Mouse (Mus musculus) ES-E14 (cell line): Measurements from ENCODE around the gene Ankrd37.

ENCODE experiments used
- CHD2 ChIP-seq: IDR thresholded peaks from 2 replicates; pipeline ENCODE4 v1.6.1; 2014; ENCODE audit warnings: mild to moderate bottlenecking, low read depth, low read length, inconsistent platforms
- HCFC1 ChIP-seq: IDR thresholded peaks from 2 replicates; pipeline ENCODE4 v1.6.1; 2012; ENCODE audit warnings: low read length, inconsistent platforms, borderline replicate concordance; ENCODE audit not compliant: insufficient read depth
- MAFK ChIP-seq: IDR thresholded peaks from 2 replicates; pipeline ENCODE4 v1.6.1; 2014; ENCODE audit warnings: mild to moderate bottlenecking, low read depth, low read length, inconsistent platforms; ENCODE audit not compliant: insufficient read depth
- ZC3H11A ChIP-seq: IDR thresholded peaks from 2 replicates; pipeline ENCODE4 v1.6.1; 2012; ENCODE audit warnings: low read depth, mild to moderate bottlenecking, inconsistent platforms, low read length, borderline replicate concordance
- ZNF384 ChIP-seq: IDR thresholded peaks from 2 replicates; pipeline ENCODE4 v1.6.1; 2012; ENCODE audit warnings: low read depth, low read length, inconsistent platforms

DNA sequence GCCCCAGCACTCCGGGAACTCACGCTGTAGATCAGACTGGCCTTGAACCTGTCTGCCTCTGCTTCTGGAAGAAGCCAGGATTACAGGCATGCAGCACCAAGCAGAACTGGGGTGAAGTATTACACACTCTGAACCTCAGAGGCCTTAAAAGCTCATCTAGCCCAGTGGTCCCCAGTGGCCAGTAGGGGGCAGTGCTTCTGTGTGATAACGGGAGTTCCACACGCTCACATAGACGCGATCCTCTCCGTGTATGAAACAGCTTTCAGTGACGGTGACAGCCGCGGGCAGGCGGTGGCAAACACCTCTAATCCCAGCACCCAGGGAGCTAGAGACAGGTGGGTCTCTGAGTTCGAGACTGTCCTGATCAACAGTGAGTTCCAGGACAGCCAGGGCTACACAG lies 34.6 kb downstream of the Ankrd37 start:
- TF ChIP-seq ZC3H11A, result no peak
- TF ChIP-seq HCFC1, result no peak
- TF ChIP-seq MAFK, result no peak
- TF ChIP-seq CHD2, result no peak
- TF ChIP-seq ZNF384, result no peak
